Mouse (Mus musculus) brown adipose tissue, adult 24 weeks (tissue): ENCODE measurements around the gene Cdr1. TPM values are rescaled to one million over a fixed set of nuclear protein-coding genes. Genes with fewer than 3 reads are reported as not detected.

Source experiments
- H3K27ac ChIP-seq: fragments of 200-500 bp; replicated peaks from 2 replicates; pipeline ENCODE4 v1.5.1; 2012; ENCODE audit warnings: low read depth, mild to moderate bottlenecking, low read length
- H3K4me1 ChIP-seq: fragments of 200-500 bp; 2 replicates; pipeline ENCODE4 v1.6.1; 2012; ENCODE audit warnings: low read length, mixed read lengths; ENCODE audit not compliant: control insufficient read depth, insufficient read depth, insufficient read length
- H3K4me3 ChIP-seq: fragments of 200-500 bp; 2 replicates; pipeline ENCODE4 v1.5.1; 2012; ENCODE audit warnings: low read depth, mild to moderate bottlenecking, low read length, moderate library complexity; ENCODE audit not compliant: insufficient read depth
- polyA plus RNA-seq: library from polyadenylated mRNA; stranded (reverse); fragments of >200 nt; gene quantifications from 2 replicates; pipeline ENCODE4 v1.2.4, GENCODE M21; 2012; ENCODE audit not compliant: missing spikeins, insufficient read depth, insufficient read length

Cdr1 gene
- polyA plus RNA-seq: not detected in 2 replicates

- no peaks in the 10 kb centered on the region for H3K4me1 ChIP-seq
- no peak within 1 kb of the TSS for H3K27ac ChIP-seq
- no peak within 1 kb of the TSS for H3K4me3 ChIP-seq
Measured at GRCm38 (mm10) chrX:61185458-61185857, at the start of gene Cdr1. Gene Cdr1 (minus strand): TSS chrX:61185558.

GRCm38 (mm10) chrX:61185869-61186268, 511 bp upstream of the Cdr1 start:
- Histone ChIP-seq H3K4me3 (no peak overlapping the region), H3K27ac (no peak overlapping the region), H3K4me1 (no peaks in the 10 kb centered on the region)

GRCm38 (mm10) chrX:61166519-61166918, 18.8 kb downstream of the Cdr1 start:
- H3K27ac ChIP-seq: no peak overlapping the region
- H3K4me3 ChIP-seq: no peak overlapping the region
- no peaks in the 10 kb centered on the region for H3K4me1 ChIP-seq

GRCm38 (mm10) chrX:61161249-61161648, 24.1 kb downstream of the Cdr1 start:
- Histone ChIP-seq H3K27ac (no peak overlapping the region), H3K4me3 (no peak overlapping the region), H3K4me1 (no peaks in the 10 kb centered on the region)

GRCm38 (mm10) chrX:61154657-61155256, 30.6 kb downstream of the Cdr1 start:
- no peak overlapping the region for H3K27ac ChIP-seq
- H3K4me3 ChIP-seq: no peak overlapping the region
- H3K4me1 ChIP-seq: no peaks in the 10 kb centered on the region

GRCm38 (mm10) chrX:61154246-61154645, 31.1 kb downstream of the Cdr1 start:
- H3K27ac ChIP-seq: no peak overlapping the region
- H3K4me1 ChIP-seq: no peaks in the 10 kb centered on the region
- H3K4me3 ChIP-seq: no peak overlapping the region

GRCm38 (mm10) chrX:61146569-61146968, 38.8 kb downstream of the Cdr1 start:
- H3K4me3 ChIP-seq: no peak overlapping the region
- H3K27ac ChIP-seq: no peak overlapping the region
- no peaks in the 10 kb centered on the region for H3K4me1 ChIP-seq

- Histone ChIP-seq H3K4me1 (no peaks in the 10 kb centered on the region), H3K4me3 (no peak overlapping the region), H3K27ac (no peak overlapping the region)
Measured at GRCm38 (mm10) chrX:61145416-61145815, 39.9 kb downstream of the Cdr1 start.

GRCm38 (mm10) chrX:61134592-61134991, 50.8 kb downstream of the Cdr1 start:
- H3K27ac ChIP-seq: no peak overlapping the region
- H3K4me1 ChIP-seq: no peaks in the 10 kb centered on the region
- no peak overlapping the region for H3K4me3 ChIP-seq
